In genomic region chr2:155278361-155278760, GRCm38 (mm10) we compare ENCODE assay signal across 12 mouse cellular contexts. TPM values are rescaled to one million over a fixed set of nuclear protein-coding genes. Genes with fewer than 3 reads are reported as not detected.
DNase-seq lines count a peak whose midpoint lies in the region.
"Had no signal": no experiment of that assay in that cellular context is flagged by ENCODE, and none has a peak within 500 bp of the region (broad histone marks: within the 10 kb centered on the region; RNA-seq: fewer than 3 reads in every experiment).

No protein-coding gene starts in this region.

- H3K27ac ChIP-seq in heart, embryonic 10.5 days: no peak overlapping the region
- no peak overlapping the region for H3K27ac ChIP-seq in forebrain, embryonic 10.5 days
- H3K27ac ChIP-seq: kidney, postnatal 0 days; midbrain, embryonic 15.5 days had no signal

- H3K27me3 ChIP-seq in heart, embryonic 10.5 days (ENCODE audit: insufficient read depth, poor library complexity, severe bottlenecking): no peaks in the 10 kb centered on the region
- peaks cover 9% of the 10 kb centered on the region; the same call in 1 of the 2 replicates for H3K27me3 ChIP-seq in forebrain, embryonic 10.5 days (ENCODE audit: poor library complexity, severe bottlenecking)
- H3K27me3 ChIP-seq: midbrain, embryonic 15.5 days had no signal

- DNase-seq in heart, adult 8-10 months (ENCODE audit: low spot score): peak; percentile 59
- no peak for DNase-seq in heart, embryonic 10.5 days (ENCODE audit: low spot score)
- DNase-seq in adrenal gland, adult 2 months: peak; percentile 95
- peak; percentile 77 to 83 for DNase-seq in cerebellum, postnatal 10 days
- DNase-seq in heart, postnatal 14 days: peak; percentile 60 to 75
- DNase-seq in forebrain, embryonic 10.5 days (ENCODE audit: extremely low spot score, low spot score): no peak
- no peak for DNase-seq in layer of hippocampus, adult 11-12 months (ENCODE audit: low spot score)
- DNase-seq in MN1 (ENCODE audit: low spot score): no peak
- DNase-seq: embryo, embryonic 11 days; liver had no signal

- H3K9me3 ChIP-seq in heart, embryonic 10.5 days: no peaks in the 10 kb centered on the region
- H3K9me3 ChIP-seq in forebrain, embryonic 10.5 days: no peaks in the 10 kb centered on the region
- H3K9me3 ChIP-seq: midbrain, embryonic 15.5 days had no signal

- no peak overlapping the region for H3K4me3 ChIP-seq in heart, embryonic 10.5 days
- no peak overlapping the region for H3K4me3 ChIP-seq in forebrain, embryonic 10.5 days

- 94% methylated on average over 7 of the region's 7 CpGs for WGBS in heart, embryonic 10.5 days
- WGBS in forebrain, embryonic 10.5 days: 88% methylated on average over 7 of the region's 7 CpGs

- peaks cover 32% of the 10 kb centered on the region for H3K36me3 ChIP-seq in heart, embryonic 10.5 days
- peaks cover 37% of the 10 kb centered on the region for H3K36me3 ChIP-seq in forebrain, embryonic 10.5 days (replicated peaks)

- intact Hi-C loops in heart, postnatal 14 days (cut with DNase I): loop anchor here (5.0 kb wide), 1 partner anchor 104 kb away; the partner anchor contains the start of gene Trp53inp2

- peaks cover 12% of the 10 kb centered on the region for H3K4me1 ChIP-seq in heart, embryonic 10.5 days
- H3K4me1 ChIP-seq in forebrain, embryonic 10.5 days: peaks cover 22% of the 10 kb centered on the region

RNA-seq across cellular contexts. Expression of gene Map1lc3a, which starts 2.3 kb away (rescaled TPM):
- total RNA-seq in heart, adult 8-10 months (2022): 100 to 1,000 TPM; 780 to 845 (median 813) TPM
- polyA plus RNA-seq in heart, embryonic 10.5 days (2016; fragmentation: Nextera tagmentation; extraction: Ambion mirVana): 140 and 172 TPM in 2 replicates
- 100 to 1,000 TPM; 475 to 819 TPM for total RNA-seq in adrenal gland, adult 2 months (2021)
- polyA plus RNA-seq in adrenal gland, adult 2 months (2012; rRNA removed): 2,934 and 3,400 TPM in 2 replicates
- 100 to 1,000 TPM; 692 to 703 TPM for total RNA-seq in heart, postnatal 14 days (2021)
- 87.1 TPM in 2 replicates for polyA plus RNA-seq in forebrain, embryonic 10.5 days (2016; fragmentation: Nextera tagmentation; extraction: Ambion mirVana)

RNA-seq across cellular contexts. Expression of gene Dynlrb1, which starts 42.0 kb away (rescaled TPM):
- 100 to 1,000 TPM; 143 to 184 (median 165) TPM for total RNA-seq in heart, adult 8-10 months (2022)
- polyA plus RNA-seq in heart, embryonic 10.5 days (2016; fragmentation: Nextera tagmentation; extraction: Ambion mirVana): 380 and 389 TPM in 2 replicates
- total RNA-seq in adrenal gland, adult 2 months (2021): 100 to 1,000 TPM; 292 to 437 TPM
- 164 and 217 TPM in 2 replicates for polyA plus RNA-seq in adrenal gland, adult 2 months (2012; rRNA removed)
- 100 to 1,000 TPM; 177 to 185 TPM for total RNA-seq in heart, postnatal 14 days (2021)
- 383 and 398 TPM in 2 replicates for polyA plus RNA-seq in forebrain, embryonic 10.5 days (2016; fragmentation: Nextera tagmentation; extraction: Ambion mirVana)

Comparison
In these comparisons a context has a peak if more than half of its experiments do, and no peak if none do; other contexts are left out.
1. DNase-seq: peak in heart, adult 8-10 months (single experiment), adrenal gland, adult 2 months (single experiment), cerebellum, postnatal 10 days (2 of 2) and heart, postnatal 14 days (2 of 2); none in heart, embryonic 10.5 days (single experiment), forebrain, embryonic 10.5 days (single experiment), layer of hippocampus, adult 11-12 months (single experiment) and MN1 (single experiment).